Mouse (Mus musculus): ENCODE results near the gene Rplp2. TPM values are rescaled to one million over a fixed set of nuclear protein-coding genes. Genes with fewer than 3 reads are reported as not detected.
A peak's percentile ranks its signal among the peaks of the same experiment; 100 is the strongest.
"Not testable (repeated sequence)": the region's sequence is repeated elsewhere in the genome, so short reads cannot be mapped to it uniquely, and the experiment has no call there.

Gene Rplp2
- polyA plus RNA-seq, 2 experiments from 2014 or later = 2,718 to 3,399 TPM

GRCm38 (mm10) chr7:141431434-141432185, 15.6 kb upstream of the Rplp2 start:
- no peak for ATAC-seq

- ATAC-seq = no peak
Observed at GRCm38 (mm10) chr7:141432186-141432611, 15.0 kb upstream of the Rplp2 start.

- no peak for ATAC-seq
Observed at GRCm38 (mm10) chr7:141432741-141433516, 14.2 kb upstream of the Rplp2 start.

- no peak for ATAC-seq
Observed at GRCm38 (mm10) chr7:141433517-141434400, 13.4 kb upstream of the Rplp2 start.

- ATAC-seq = no peak
Observed at GRCm38 (mm10) chr7:141434464-141434863, 12.7 kb upstream of the Rplp2 start.

GRCm38 (mm10) chr7:141435129-141435855, 11.9 kb upstream of the Rplp2 start:
- peak; percentile 63 for ATAC-seq

- no peak for ATAC-seq
Observed at GRCm38 (mm10) chr7:141435856-141436522, 11.2 kb upstream of the Rplp2 start.

GRCm38 (mm10) chr7:141436523-141436892, 10.7 kb upstream of the Rplp2 start:
- ATAC-seq = no peak

- ATAC-seq = peak; percentile 83
Observed at GRCm38 (mm10) chr7:141437178-141438120, 9.7 kb upstream of the Rplp2 start, which contains the start of gene Slc25a22. Slc25a22 (minus strand) TSS chr7:141437892.

GRCm38 (mm10) chr7:141438201-141438968, 8.8 kb upstream of the Rplp2 start:
- ATAC-seq = no peak

GRCm38 (mm10) chr7:141439140-141439679, 8.0 kb upstream of the Rplp2 start:
- ATAC-seq = no peak

GRCm38 (mm10) chr7:141439811-141440210, 7.4 kb upstream of the Rplp2 start:
- no peak for ATAC-seq

- ATAC-seq = no peak
Observed at GRCm38 (mm10) chr7:141440613-141441012, 6.6 kb upstream of the Rplp2 start.

GRCm38 (mm10) chr7:141441460-141441859, 5.7 kb upstream of the Rplp2 start:
- ATAC-seq = no peak

- ATAC-seq = no peak
Observed at GRCm38 (mm10) chr7:141442199-141442598, 5.0 kb upstream of the Rplp2 start.

- ATAC-seq = no peak
Observed at GRCm38 (mm10) chr7:141443081-141443821, 3.9 kb upstream of the Rplp2 start.

- ATAC-seq = peak; percentile 47
Observed at GRCm38 (mm10) chr7:141443828-141444237, 3.3 kb upstream of the Rplp2 start, which contains the start of gene Pidd1. Pidd1 (minus strand) TSS chr7:141444025.

GRCm38 (mm10) chr7:141446374-141446773, 796 bp upstream of the Rplp2 start:
- ATAC-seq = not testable (repeated sequence)

Data from CD4-positive, CD25-positive, alpha-beta regulatory T cell, adult 4 months (primary cell).